Mouse (Mus musculus) left cerebral cortex, adult 11 months (tissue): ENCODE results near the gene H60b.
"Not testable (repeated sequence)": the region's sequence is repeated elsewhere in the genome, so short reads cannot be mapped to it uniquely, and the experiment has no call there.

Experiments used
- DNase-seq: peaks from one replicate; pipeline ENCODE4 v3.0.0; 2022; ENCODE audit warnings: low spot score

The H60b gene

GRCm38 (mm10) chr10:22158310-22158999, at the start of gene H60b, which contains the start of gene Raet1e:
Gene H60b (plus strand): TSS chr10:22158586.
Gene Raet1e (plus strand): TSS chr10:22158569.
- DNase-seq, result not testable (repeated sequence)

GRCm38 (mm10) chr10:22140665-22141280, 17.6 kb upstream of the H60b start:
- DNase-seq, result peak; percentile 38

DNA sequence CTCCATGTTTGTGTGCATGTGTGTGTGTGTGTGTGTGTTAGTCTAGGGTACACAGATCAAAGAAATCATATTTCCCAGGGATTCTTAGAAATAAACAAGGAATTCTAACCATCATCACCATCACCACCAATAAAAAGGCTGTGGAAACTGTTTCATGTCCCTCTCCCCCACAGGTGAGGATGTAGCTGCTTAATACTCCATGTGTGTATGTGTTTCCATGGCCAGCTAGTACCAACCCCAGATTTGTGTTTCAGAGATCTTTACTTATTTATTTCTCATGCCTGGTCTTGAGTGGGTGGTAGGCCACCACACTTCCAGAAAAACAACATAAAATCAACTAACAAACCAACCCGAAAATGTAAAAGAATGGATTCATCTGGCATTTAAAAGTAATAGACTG, 16.2 kb upstream of the H60b start:
- not testable (repeated sequence) for DNase-seq

GRCm38 (mm10) chr10:22142926-22143325, 15.5 kb upstream of the H60b start:
- no peak for DNase-seq

GRCm38 (mm10) chr10:22148441-22149072, 9.8 kb upstream of the H60b start:
- DNase-seq, result no peak

GRCm38 (mm10) chr10:22149073-22149690, 9.2 kb upstream of the H60b start, which contains the start of gene E030030I06Rik:
Gene E030030I06Rik (minus strand): TSS chr10:22149270.
- no peak for DNase-seq

DNA sequence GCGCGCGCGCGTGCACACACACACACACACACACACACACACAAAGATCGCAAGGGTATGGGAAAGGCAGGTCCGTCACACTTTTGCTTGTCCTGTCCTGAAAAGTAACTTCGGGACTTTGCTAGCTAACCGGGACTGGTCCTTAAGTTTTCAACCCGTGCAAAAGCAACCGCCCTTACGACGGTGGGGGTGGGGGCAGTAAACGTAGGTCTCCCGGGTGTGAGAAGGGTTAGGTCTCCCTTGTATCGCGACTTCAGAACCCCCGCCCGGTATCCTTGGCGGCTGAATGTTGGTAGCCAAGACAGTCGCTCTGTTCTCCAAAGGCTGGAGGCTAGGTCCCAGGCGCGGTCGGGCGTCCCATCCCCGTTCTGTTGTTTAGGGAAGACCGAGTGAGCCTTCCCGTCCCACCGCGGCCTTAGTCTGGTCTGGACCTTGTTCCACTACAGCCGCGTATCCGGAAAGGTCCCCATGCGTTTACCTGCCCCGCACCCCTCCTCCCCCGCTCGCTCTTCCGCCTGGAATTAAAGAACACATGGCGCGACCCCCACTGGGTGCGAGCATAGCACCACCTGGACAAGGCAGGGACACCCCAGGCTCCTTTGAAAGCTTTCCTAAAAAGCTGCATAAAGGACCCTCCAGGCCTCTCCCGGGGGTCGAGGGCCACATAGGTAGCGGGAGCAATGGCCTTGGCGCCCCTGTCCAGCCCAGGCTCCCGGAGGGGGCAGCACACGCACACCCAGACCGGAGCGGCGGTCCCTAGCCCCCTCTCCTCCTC, 8.5 kb upstream of the H60b start:
- no peak for DNase-seq

GRCm38 (mm10) chr10:22150593-22150992, 7.8 kb upstream of the H60b start:
- no peak for DNase-seq

- DNase-seq, result not testable (repeated sequence)
Observed at GRCm38 (mm10) chr10:22151056-22151862, 7.1 kb upstream of the H60b start.

DNA sequence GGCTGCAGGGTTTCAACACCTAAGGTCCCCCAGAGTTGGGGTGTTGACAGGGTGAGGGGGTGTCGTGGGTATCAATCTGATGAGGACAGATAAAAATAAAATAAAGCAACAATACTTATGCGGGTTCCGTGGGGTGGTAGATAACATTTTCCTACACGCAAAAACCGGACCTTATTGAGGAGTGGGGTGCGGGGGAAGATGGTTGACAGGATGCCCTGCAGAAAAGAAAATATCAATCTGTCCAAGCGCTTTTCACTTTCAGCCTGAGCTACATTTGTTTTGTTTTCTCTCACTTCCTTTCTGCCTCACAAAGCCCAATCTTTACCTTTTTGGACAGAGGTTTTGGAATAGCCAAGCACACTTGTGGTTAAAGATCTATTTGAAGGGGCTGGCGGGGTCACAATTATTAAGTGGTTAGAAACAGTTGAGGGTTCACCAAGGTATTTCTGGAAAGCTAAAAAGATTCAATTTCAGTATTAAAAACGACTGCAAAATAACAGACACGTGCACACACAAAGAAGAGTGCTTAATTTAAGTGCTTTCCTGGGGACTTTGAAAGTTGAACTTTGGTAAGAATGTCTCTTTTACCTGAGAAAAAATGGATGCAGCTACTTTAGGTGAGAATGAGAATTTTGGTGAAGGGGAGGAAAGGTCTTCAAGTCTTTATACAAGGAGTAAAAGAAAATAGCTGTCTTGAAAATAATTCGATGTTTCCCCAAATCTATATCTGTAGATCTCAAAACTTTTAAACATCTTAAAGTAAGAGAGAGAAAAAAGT, 6.3 kb upstream of the H60b start:
- DNase-seq, result not testable (repeated sequence)

DNA sequence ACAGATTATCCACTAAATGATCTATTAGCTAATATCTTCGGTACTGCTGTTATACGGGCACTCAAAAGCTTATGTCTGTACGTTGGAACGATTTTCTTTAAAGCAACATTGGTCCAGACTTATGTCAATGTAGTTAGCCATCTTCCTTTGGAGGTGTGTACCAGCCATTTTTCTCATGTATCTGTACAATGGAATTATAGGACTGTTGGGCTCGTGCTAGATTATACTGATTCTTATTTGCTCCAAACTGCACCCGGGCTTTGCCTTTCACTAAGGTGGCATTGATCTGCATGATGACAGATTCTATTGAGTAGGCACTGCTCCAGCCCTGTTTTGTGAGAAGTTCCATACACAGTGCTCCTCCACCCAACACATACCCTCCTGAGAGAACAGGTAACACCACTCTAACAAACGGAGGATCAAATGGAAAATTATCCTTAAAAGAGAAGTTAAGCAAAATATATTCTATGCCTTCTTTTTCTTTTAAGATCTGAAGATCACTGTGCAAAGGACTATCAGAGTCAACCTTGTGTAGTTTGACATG, 5.2 kb upstream of the H60b start:
- DNase-seq, result not testable (repeated sequence)

- not testable (repeated sequence) for DNase-seq
Observed at GRCm38 (mm10) chr10:22154127-22154526, 4.3 kb upstream of the H60b start.

DNA sequence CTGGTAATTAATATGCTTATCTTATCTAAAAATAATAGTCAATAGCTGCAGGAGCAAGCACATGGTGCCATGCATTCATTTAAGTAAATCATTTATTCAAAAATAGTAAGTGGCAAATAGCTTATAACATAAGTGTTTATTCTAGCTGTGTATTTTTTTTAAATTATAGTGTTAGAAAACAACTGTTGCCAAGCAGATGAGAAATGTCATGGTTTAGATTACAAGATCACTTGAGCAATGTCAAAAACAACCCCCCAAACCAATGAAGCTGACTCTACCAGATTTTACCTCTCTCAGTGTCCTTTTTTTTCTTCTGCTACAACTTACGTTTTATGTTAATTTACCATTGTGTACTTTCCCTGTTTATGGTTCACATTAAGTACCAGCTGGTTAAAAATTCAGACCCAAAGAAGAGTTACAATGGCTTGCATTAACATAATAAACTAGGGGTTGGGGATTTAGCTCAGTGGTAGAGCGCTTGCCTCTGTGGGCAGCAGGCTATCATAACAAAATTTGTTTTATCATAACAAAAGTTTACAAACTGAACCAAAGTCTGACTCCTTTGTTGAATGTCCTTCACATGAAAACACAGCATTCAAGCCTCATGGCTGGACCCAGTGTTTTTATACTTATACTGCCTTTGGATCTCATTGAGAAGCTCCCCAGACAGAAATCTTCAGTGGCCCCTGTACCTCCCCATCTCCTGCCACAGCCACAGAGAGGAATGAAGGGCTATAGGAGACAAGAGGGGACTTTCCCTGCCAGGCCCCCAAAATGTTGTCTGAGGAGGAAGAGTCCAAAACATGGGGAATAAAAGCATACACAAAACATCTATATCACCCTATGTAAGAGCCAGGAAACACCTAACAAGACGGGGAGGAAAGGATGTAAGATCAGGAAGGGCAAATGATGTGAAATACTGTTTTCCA, 3.3 kb upstream of the H60b start:
- no peak for DNase-seq

DNA sequence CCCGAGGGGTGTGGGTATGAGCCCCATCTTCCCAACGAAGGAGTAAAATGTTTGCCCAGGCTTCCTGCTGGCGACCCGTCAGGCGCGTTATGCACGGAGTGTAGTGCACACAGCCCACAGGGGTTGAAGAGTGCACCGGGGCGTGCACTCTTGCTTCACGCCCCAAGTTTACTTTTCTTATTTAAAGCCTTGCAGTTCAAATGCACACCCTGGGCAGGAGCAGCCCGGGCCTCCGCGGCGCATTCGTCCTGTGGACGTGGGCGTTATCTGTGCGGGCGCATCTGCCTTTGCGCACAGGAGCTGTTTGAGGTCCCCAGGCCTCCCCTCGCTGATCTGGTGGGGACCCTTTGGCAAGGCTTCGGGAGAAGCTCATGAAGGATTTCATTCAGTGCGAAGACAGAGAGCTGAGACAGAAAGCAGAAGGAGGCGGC, 760 bp downstream of the H60b start:
- no peak for DNase-seq

DNA sequence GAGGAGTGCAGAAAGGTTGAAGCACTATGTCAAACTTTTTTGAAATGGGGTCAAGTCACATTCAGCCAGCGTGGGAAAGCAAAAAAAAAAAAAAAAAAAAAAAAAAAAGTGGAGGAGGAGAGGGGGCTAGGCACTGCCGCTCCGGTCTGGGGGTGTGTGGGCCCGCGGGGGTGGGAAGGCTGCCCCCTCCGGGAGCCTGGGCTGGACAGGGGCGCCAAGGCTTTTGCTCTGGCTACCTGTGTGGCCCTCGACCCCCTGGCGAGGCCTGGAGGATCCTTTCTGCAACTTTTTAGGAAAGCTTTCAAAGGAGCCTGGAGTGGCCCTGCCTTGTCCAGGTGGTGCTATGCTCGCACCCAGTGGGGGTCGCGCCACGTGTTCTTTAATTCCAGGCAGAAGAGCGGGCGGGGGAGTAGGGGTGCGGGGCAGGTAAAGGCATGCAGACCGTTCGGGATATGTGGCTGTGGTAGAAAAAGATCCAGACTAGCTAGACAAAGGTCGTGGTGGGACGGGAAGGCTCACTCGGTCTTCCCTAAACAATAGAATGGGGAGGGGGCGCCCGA, 1.3 kb downstream of the H60b start:
- no peak for DNase-seq

DNA sequence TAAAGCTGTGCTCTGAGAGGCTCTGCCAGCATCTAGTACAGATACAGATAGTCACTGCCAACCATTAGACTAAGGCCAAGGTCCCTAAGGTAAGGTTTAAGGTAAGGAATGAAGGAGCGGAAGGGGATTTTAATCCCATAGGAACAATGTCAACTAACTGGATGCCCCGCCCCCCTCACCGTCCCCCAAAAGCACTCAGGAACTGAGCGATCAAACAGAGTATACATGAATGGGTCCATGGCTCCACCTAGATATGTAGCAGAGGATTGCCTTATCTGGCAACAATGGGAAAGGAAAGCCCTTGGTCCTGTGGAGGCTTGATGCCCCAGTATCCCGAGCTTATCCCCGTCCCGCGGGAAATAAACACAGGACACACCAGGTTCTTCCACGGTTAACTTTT, 4.9 kb downstream of the H60b start:
- DNase-seq, result not testable (repeated sequence)

GRCm38 (mm10) chr10:22163705-22164583, 5.6 kb downstream of the H60b start:
- peak; percentile 29 for DNase-seq
